Mouse (Mus musculus) adrenal gland, adult 2 months (tissue): Measurements from ENCODE around the gene Gm7029. TPM values are rescaled to one million over a fixed set of nuclear protein-coding genes. Genes with fewer than 3 reads are reported as not detected.
"Not testable (repeated sequence)": the region's sequence is repeated elsewhere in the genome, so short reads cannot be mapped to it uniquely, and the experiment has no call there.

ENCODE experiments used
- DNase-seq: peaks from one replicate; pipeline ENCODE4 v3.0.0; 2021
- long read RNA-seq: library from polyadenylated mRNA; stranded (forward); transcript quantifications from one replicate; pipeline ENCODE4 v2.0.0, GENCODE M21; 2021
- polyA plus RNA-seq: library from polyadenylated mRNA; depleted of rRNA; stranded (reverse); fragments of >200 nt; gene quantifications from 2 replicates; pipeline ENCODE4 v1.2.3, GENCODE M21; 2012; rRNA removed
- total RNA-seq, 2 experiments: library from RNA; stranded (reverse); gene quantifications; 2 replicates each; pipeline ENCODE4 v1.2.3; 2021

Gm7029 gene
- total RNA-seq (not detected), polyA plus RNA-seq (not detected in 2 replicates)
- long read RNA-seq = 0 reads

DNA sequence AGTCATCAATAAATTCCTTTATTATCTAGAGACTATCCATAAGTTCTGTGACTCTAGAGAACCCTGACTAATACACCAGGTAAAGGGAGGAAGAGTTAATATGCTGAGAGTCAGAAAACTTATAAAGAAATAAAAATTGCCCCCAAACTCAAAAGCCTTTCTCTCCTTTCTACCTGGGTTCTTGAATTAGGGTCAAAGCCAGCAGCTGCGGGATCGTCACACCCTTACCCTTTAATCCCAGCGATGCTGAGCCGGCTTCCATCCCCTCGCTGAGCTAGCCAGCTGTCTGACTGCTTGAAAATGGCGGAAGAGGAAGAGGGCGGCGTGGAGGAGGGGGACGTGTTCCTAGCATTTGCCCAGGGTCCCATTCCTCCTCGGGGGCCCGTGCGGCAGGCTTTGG lies at the start of gene Gm7029:
TSS of gene Gm7029 (plus strand) at position 301 of the 400 bp plus-strand sequence.
- not testable (repeated sequence) for DNase-seq

DNA sequence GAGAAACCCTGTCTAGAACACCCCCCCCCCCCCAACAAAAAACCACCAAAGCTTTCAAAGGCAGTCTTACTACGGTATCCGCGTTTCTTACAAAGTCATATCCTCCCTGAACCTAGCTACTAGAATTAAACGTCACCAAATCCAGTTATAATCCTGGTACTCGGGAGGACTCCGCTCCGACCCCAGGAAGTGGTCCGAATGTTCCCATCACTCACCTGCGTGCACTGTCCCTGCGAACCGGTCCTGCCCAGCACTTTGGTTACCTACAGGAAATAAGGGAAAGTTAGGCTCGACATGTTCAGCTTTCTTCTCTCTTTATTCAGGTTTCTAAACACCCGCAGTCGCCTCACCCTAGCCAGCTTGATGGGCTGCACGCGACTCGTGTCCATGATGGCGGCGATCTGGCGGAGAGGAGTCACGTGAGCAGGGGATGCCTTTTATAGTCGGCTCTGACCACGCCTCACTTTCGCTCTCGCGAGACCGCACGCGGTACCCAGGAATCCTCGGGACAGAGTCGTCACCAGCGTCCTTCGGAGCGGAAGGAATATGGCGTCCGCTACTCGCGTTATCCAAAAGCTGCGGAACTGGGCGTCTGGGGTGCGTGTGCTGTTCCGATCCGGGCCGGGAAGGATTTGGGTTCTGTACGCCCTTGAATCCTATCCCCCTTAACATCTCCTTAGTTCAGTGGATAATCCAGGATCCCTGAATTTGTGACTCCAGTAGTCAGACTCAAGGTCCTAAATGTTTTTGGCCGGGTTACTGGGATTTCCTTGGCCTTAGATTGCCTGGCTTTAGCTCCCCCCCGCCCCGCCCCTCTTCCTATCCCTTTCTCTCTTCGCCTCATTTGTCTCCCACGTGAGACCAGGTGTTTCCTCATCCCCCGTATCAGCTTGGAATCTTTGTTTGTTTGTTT lies 49.3 kb upstream of the Gm7029 start, which contains the start of the genes Rps28 and Ndufa7:
TSS of gene Rps28 (minus strand) at position 479 of the 913 bp plus-strand sequence.
TSS of gene Ndufa7 (plus strand) at position 489 of the 913 bp plus-strand sequence.
- DNase-seq = peak; percentile 98

DNA sequence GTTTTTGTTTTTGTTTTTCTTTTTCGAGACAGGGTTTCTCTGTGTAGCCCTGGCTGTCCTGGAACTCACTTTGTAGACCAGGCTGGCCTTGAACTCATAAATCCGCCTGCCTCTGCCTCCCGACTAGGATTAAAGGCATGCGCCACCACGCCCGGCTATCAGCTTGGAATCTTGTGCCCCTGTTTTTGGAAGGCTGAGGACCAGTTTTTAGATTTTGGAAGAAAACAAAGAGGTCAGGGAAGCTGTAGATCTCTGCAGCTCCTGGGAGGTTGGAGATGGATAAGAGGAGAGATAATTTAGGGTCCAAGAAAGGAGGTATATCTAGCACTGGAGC lies 48.7 kb upstream of the Gm7029 start:
- peak; percentile 33 for DNase-seq

DNA sequence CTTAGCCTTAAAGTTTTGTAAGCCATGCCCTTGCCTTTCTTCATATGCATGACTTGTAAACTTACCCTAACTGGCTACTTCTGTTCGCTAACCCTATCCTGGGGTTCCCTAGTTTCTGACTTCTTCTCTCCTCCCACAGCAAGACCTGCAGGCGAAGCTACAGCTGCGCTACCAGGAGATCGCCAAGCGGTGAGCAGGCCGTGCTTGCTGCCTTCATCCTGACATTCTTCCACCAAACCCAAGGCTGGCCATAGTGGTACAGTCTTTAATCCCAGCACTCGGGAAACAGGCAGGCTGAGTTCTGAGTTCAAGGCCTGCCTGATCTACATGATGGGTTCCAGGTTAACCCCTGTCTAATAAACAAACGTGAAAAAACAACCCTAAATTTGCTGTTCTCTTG lies 48.2 kb upstream of the Gm7029 start:
- DNase-seq = no peak

DNA sequence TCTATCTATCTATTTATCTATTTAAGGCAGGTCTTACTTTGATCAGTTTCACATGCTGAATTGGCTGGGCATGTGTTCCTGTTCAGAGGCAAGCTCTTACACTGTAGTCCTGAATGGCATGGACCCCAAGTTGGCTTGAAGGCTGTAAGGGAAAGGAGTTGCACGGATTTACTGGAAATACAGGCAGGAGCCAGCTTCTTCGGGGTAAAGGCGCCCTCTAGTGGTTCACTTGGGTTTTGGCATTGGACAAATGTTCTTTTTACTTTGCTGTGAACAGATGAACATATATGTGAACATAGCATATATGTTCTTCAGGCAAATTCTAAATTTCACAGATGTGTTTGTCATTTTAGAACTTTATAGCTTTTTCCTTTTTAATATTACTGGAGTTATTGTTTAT lies 46.8 kb upstream of the Gm7029 start:
- DNase-seq = peak; percentile 72

DNA sequence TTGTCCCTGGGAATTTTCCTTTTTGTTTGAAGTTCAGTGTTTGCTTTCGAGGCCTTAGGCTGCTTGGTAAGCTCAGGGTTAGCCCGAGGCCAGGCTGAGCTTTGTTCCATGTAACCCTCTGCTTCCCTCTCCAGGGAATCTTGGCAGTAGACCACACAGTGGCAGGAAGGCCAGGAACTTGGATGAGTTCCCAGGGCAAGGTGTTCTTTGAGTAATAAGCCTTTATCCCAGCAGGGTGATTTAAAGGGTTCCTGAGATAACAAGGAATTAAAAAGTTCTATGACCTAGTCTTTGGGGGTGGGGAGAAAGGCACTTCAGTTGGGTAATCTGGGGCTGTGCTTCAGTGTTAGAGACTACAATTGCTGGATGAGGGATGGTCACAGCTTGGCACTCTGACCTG lies 44.7 kb upstream of the Gm7029 start:
- peak; percentile 89 for DNase-seq

DNA sequence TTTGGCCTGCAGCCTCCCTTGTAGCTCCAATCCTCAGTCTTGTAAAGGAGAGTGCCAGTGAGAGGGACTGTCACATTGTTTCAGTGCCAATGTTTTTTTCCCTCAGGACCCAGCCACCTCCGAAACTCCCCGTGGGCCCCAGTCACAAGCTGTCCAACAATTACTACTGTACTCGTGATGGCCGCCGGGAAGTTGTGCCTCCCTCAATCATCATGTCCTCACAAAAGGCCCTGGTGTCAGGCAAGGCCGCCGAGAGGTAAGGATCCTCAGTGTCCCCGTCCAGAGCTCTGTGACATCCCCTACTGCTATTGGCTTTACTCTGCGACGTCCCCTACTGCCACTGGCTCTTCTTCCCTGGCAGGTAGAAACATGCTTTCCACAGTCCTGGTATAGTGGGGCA lies 44.1 kb upstream of the Gm7029 start:
- no peak for DNase-seq

DNA sequence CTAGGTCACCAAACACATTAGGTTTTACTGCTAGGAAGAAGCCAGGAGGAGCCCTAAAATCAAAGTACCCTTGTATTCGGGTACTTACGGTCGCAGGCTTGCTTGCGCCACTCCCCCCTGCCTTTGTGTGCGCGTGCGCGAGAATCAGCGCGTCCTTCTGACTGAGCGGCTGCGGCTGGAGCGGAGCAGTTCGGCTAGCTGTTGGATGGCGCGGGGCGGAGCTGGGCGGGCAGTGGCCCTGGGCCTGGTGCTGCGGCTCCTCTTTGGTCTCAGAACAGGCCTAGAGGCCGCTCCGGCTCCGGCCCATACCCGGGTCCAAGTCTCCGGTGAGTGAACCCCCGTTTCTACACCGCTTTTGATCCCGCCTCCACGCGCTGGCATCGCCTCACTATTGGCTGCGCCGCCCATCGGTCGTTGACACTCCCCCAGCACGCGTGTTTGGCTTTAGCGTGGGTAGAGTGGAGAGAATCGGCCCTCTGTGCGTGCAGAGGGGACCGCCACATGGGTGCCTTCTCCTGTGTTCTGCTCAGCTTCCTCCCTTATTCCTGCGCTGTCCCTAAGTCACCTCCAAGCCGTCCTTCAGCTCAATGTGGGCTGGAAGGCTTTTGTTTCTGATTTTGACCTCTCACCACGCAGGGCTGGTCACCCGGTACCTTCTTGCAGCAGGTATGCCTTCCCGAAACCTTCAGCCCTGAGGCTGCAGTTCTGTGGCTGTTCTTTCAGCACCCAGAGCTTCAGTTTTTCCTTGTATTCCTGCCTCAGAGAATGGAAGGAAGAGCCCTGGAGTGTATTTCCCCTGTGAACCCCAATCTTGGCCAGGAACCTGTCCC lies 30.5 kb upstream of the Gm7029 start, which contains the start of gene Cd320:
TSS of gene Cd320 (plus strand) at position 126 of the 830 bp plus-strand sequence.
- DNase-seq = peak; percentile 96

DNA sequence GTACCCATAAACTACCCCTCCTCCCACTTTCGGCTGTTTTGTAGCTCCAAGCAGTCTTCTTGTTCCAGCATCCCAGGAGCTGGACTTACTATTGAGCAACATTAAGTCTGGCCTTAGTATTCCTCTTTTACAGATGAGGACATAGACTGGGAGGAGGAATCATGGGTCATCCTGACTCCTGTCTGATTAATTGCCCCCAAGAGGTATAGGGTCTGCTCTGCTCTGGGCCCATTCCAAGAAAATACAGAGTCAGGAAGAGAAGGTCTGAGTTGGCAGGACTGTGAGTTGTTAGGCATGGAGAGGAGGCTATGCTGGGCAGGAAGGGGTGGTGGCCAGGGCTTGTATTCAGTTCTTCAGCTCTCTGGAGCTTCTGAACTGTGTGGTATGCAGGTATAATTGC lies 29.4 kb upstream of the Gm7029 start:
- DNase-seq = no peak

DNA sequence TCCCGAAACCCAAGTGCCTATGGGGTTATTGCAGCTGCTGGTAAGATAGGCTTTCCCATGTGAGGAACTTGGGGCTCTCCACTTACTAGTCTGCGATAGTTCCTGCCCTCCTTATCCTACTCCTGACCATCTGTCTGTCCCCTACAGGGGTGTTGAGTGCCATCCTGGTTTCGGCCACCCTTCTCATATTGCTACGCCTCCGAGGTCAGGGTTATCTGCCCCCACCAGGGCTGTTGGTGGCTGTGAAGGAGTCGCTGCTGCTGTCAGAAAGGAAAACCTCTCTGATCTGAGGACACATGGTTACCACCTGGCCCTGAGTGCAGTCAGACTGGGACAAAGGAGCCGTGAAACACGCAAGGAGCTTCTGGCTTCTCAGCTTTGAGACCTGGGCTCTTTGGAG lies 25.5 kb upstream of the Gm7029 start:
- no peak for DNase-seq

DNA sequence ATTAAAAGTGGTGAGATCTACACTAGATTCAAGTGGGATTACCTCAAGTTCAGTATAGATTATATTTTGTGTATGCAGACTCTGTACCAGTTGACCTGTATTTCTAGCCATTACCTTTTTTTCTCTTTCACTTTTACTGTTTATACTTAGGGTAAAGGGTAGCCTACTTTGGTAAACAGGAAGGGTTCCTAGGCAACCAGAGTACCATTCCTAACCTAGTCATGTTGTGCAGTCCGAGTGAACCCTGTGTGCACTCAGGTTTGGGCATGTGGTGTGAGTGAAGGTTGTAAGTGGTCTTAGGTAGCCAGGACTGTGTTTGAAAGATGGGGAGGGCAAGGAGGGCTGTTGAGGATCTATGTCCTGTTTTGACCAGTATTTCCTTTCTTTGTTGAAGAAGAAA lies 22.3 kb upstream of the Gm7029 start:
- no peak for DNase-seq

DNA sequence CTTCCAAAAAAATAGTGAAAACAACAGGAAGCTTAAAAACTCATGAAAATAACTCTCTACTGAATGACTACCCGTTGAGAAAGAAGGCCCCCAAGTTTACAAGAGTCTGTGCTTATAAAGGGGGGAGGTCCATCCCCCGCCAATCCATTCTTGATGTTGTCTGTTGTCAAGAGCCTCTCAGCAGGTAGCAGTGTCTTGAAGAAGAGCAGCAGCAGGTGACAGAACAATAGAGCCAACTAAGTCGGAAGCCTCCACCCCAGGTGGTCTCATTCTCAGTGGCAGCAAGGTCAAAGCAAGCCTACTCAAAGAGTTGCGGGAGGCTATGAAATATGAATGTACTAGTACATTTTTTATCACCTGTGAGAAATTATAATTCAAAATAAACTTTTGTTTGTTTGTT lies 15.8 kb upstream of the Gm7029 start:
- DNase-seq = no peak

DNA sequence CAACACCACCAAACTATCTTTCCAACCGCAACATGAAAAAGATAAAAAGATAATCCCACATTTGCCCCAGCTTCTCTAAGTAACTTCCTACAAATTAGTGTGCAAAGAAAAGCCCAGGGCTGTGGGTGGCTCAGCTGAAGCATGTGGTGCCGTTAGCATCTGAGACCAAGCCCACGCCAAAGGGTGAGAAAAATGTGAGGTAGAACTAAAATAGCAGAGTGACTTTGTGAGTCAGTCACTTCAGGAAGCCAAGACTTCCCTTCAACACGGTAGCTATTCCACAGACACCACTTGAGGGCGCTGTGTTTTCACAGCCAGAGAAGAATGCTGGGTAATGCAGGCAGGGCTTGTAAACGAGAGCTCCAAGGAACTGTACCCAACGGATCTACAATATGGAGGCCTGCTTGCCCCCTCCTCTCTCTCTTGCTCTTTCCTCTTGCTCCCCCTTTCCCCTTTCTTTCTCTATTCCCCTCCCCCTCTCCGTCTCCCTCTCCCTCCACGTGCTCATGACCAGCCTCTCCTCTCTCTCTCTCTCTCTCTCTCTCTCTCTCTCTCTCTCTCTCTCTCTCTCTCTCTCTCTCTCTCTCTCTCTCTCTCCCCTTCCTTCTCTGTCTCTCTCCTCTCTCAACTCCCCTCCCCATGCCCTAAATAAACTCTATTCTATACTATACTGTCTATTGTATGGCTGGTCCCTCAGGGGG lies 8.2 kb upstream of the Gm7029 start:
- peak; percentile 59 for DNase-seq

DNA sequence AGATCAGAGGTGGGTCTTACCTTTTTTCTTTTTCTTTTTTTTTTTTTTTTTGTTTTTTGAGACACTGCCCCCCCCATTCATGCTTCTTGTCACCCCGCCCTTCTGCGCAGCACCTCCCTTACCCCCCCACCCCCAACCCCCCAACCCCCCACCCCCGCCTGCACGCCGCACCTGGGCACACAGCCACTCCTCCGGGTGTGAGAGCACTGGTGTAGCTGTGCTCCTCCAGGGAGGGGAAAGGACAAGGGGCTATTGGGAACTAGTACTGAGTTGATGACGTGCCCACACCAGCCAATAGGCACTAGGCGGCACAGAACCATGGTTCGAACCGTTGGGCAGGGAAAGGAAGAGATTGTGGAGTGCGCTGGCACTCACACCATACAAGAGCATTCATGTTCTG lies 774 bp downstream of the Gm7029 start:
- DNase-seq = no peak

DNA sequence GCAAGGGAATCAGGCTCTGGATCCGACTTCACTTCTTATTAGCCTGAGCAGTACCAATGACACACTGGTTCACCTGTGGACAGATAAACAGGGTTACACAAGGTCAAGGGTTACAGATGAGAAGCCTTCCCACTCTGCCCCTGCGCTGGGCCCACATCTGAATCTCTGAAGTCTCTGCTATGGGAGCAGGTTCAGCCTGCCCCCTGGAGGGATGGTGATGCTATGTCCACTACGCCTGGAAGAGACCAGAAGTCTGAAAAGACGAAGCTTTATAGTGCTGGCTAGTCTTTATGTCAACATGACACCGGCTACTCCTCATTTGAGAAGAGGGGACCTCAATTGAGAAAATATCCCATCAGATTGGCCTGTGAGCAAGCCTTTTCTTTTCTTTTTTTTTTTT lies 2.2 kb downstream of the Gm7029 start:
- DNase-seq = peak; percentile 26

DNA sequence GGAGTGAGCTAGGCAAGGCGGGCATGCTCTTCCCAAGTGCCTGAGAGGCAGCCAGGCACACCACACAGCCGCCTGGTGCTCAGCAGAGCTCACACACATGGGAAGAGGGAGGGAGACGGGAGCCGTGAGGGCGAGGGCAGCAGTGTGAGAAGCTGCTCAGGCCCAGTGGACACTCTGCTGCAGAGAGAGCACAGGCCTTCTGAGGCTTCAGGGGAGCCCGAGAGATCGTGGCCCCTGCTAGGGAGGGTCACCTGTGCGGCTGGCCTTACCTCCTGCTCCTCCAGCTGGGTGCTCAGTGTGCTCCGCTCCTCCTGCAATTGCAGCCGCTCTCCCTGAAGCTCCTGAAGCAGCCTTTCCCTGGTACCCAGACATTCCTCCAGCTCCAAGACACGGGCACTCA lies 10.7 kb downstream of the Gm7029 start:
- DNase-seq = not testable (repeated sequence)

DNA sequence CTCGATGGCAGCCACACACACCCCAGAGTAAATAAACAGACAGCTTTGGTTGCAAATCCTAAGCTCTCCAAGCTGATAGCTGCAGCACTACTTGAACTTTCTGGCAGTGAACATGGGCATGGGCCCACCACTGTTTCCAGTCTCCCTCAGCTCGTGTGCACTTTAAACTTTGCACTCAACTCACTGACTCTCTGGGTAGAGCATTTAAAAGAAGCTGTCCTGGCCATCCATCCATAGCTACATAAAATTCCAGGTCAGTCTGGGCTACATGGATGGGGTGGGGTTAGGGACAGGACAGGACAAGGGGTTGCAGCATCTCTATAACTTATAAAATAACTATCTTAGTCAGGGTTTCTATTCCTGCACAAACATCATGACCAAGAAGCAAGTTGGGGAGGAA lies 14.2 kb downstream of the Gm7029 start:
- not testable (repeated sequence) for DNase-seq

DNA sequence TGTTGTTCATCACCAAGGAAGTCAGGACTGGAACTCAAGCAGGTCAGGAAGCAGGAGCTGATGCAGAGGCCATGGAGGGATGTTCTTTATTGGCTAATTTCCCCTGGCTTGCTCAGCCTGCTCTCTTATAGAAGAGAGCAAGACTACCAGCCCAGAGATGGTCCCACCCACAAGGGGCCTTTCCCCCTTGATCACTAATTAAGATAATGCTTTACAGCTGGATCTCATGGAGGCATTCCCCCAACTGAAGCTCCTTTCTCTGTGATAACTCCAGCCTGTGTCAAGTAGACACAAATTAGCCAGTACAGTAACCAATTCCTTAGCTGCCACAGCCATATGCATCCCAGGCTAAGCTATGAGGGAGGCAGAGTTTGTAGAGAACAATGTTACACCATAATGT lies 14.6 kb downstream of the Gm7029 start:
- DNase-seq = not testable (repeated sequence)

DNA sequence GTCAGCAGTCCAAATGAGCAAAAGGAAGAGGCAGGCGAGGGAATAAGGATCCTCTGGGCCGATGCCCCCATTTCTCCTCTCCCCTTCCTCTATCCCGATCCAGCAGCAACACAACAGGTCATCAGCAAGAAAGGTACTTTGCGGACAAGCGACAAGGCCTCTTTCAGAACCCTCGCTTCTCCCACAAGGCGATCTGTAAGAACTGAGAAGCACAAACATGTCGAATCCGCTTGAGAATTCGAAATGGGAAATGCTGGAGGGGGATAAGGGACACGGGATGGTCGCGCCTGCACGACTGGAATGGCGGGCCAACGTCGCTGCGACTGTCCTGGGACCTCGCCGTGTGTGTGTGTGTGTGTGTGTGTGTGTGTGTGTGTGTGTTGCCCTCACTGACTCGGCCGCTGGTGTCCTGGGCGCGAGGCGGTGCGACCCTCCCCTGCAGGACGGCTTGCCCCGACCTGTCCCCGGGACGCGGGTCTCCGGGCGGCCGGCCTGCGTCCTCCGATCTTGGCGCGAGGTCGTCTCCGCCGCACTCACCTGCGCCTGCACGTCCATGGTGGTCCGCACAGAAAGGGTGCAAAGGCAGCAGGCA lies 16.4 kb downstream of the Gm7029 start:
- not testable (repeated sequence) for DNase-seq

DNA sequence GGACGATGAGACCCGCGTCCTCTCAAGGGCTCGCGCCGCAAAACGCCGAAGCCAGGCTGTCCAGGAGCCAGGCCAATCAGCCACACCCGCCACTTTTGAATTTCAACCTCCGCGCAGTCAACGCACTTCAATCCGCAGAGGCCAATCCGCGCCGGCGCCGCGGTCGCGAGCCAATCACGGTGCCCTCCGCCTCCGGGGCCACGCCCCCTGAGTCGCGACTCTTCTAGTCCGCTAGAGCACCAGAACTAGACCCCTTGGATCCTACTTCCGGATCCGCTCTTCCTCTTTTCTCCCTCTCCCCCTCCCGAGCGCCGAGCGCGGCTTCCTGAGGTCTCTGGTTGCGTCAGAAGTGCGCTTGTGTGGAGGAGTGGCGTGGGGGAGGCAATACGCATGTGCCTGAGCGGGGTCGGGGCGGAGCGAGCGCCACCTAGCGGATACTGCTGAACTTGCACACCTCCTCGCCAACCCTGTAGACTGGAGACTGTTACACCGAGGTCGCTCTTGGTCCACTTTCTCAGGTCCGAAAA lies 17.0 kb downstream of the Gm7029 start, which contains the start of gene Kifc1:
TSS of gene Kifc1 (minus strand) at position 129 of the 527 bp plus-strand sequence.
- peak; percentile 99 for DNase-seq

DNA sequence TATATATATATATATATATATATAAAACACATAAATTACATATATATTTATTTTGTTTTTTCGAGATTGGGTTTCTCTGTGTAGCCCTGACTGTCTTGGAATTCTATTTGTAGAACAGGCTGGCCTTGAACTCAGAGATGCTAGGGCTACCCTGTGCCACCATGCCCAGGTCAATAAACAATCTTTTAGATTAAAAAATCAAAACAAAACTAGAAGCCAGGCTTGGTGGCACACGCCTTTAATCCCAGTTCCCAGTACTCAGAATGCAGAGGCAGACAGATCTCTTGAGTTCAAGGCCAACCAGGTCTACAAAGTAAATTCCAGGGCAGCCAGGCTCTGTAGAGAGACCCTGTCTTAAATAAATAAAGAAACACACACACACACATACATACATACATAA lies 17.7 kb downstream of the Gm7029 start:
- no peak for DNase-seq
